Mouse (Mus musculus) embryonic fibroblast, embryonic 13.5 days (primary cell): Measurements from ENCODE around the gene Olfr507.

ENCODE experiments used
- CTCF ChIP-seq: IDR thresholded peaks from 2 replicates; pipeline ENCODE4 v1.5.1; 2011; ENCODE audit warnings: mild to moderate bottlenecking, control low read depth, low read length, moderate library complexity, borderline replicate concordance; ENCODE audit not compliant: insufficient read depth
- POLR2A ChIP-seq: IDR thresholded peaks from 2 replicates; pipeline ENCODE4 v1.6.1; 2011; ENCODE audit warnings: low read depth, mild to moderate bottlenecking, control low read depth, low read length, moderate library complexity

DNA sequence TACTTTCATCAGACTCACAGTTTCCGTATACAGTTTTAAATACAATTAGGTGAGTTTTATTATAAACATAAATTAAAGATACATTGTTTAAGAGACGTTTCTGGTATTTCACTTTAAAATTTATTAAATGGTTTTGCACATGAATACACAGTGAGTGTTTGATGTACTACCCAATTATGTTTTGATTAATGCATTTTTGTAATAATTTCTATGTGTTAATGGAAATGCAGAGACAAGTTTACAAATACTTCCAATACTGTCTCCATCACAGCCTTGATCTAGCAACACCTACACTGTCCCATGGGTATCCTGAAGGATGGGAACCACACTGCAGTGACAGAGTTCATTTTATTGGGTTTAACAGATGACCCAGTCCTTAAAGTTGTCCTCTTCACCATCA lies at the start of gene Olfr507:
- TF ChIP-seq CTCF (no peak), POLR2A (no peak)
